Mouse (Mus musculus) spleen, adult 12 weeks (tissue): ENCODE measurements around the gene Ncor2.
"Not testable (repeated sequence)": the region's sequence is repeated elsewhere in the genome, so short reads cannot be mapped to it uniquely, and the experiment has no call there.

ENCODE experiments used
- DNase-seq: peaks from one replicate; pipeline ENCODE4 v3.0.0; 2022; ENCODE audit warnings: low spot score

Ncor2 gene

GRCm38 (mm10) chr5:125179007-125179734 lies at the start of gene Ncor2:
Ncor2 (minus strand) TSS chr5:125179219.
- peak; percentile 62 for DNase-seq

GRCm38 (mm10) chr5:125227699-125228098 lies 48.7 kb upstream of the Ncor2 start:
- no peak for DNase-seq

- no peak for DNase-seq
Observed at GRCm38 (mm10) chr5:125226229-125226634, 47.2 kb upstream of the Ncor2 start.

- no peak for DNase-seq
Observed at GRCm38 (mm10) chr5:125224925-125225324, 45.9 kb upstream of the Ncor2 start.

GRCm38 (mm10) chr5:125223961-125224360 lies 44.9 kb upstream of the Ncor2 start:
- no peak for DNase-seq

- no peak for DNase-seq
Observed at GRCm38 (mm10) chr5:125222706-125223105, 43.7 kb upstream of the Ncor2 start.

- no peak for DNase-seq
Observed at GRCm38 (mm10) chr5:125221868-125222267, 42.8 kb upstream of the Ncor2 start.

GRCm38 (mm10) chr5:125217426-125218170 lies 38.6 kb upstream of the Ncor2 start:
- no peak for DNase-seq

GRCm38 (mm10) chr5:125215930-125216459 lies 37.0 kb upstream of the Ncor2 start:
- no peak for DNase-seq

- no peak for DNase-seq
Observed at GRCm38 (mm10) chr5:125215346-125215929, 36.4 kb upstream of the Ncor2 start.

- DNase-seq: no peak
Observed at GRCm38 (mm10) chr5:125214064-125214463, 35.0 kb upstream of the Ncor2 start.

GRCm38 (mm10) chr5:125204910-125205309 lies 25.9 kb upstream of the Ncor2 start:
- DNase-seq: not testable (repeated sequence)

- DNase-seq: no peak
Observed at GRCm38 (mm10) chr5:125204199-125204815, 25.3 kb upstream of the Ncor2 start.

- DNase-seq: no peak
Observed at GRCm38 (mm10) chr5:125203759-125204158, 24.7 kb upstream of the Ncor2 start.

GRCm38 (mm10) chr5:125203099-125203498 lies 24.1 kb upstream of the Ncor2 start:
- DNase-seq: no peak

GRCm38 (mm10) chr5:125202100-125202499 lies 23.1 kb upstream of the Ncor2 start:
- DNase-seq: no peak

GRCm38 (mm10) chr5:125199086-125199485 lies 20.1 kb upstream of the Ncor2 start:
- no peak for DNase-seq

- not testable (repeated sequence) for DNase-seq
Observed at GRCm38 (mm10) chr5:125197325-125197724, 18.3 kb upstream of the Ncor2 start.

GRCm38 (mm10) chr5:125196054-125196453 lies 17.0 kb upstream of the Ncor2 start:
- no peak for DNase-seq

GRCm38 (mm10) chr5:125195142-125195541 lies 16.1 kb upstream of the Ncor2 start:
- DNase-seq: no peak

- no peak for DNase-seq
Observed at GRCm38 (mm10) chr5:125193478-125194439, 14.7 kb upstream of the Ncor2 start.
